Mouse (Mus musculus) urinary bladder, postnatal 14 days (tissue): ENCODE measurements around the gene Irf2bpl.

Experiments
- DNase-seq: peaks from one replicate; pipeline ENCODE4 v3.0.0; 2021; ENCODE audit warnings: low spot score

Irf2bpl gene

GRCm38 (mm10) chr12:86884197-86885058 is at the start of gene Irf2bpl:
Irf2bpl (minus strand) TSS chr12:86884798.
- DNase-seq = peak; percentile 100

DNA sequence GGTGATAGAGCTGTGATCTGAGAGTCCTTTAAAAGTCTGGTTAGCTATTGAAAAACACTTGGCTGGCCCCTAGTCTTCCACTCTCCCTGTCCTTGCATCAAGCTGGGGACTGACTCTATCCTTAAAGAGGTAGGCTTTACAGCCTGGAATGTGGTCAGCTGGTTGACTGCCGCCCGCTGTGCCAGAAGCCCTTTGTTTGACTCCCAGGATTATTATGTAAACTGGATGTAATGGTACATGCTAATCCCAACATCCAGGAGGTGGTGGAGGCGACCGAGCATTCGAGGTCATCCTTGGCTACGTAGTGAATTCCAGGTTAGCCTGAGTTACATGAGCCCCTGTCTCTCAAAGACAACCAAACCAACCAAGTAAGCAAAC is 48.0 kb upstream of the Irf2bpl start:
- peak; percentile 62 for DNase-seq

GRCm38 (mm10) chr12:86931919-86932574 is 47.4 kb upstream of the Irf2bpl start:
- DNase-seq = peak; percentile 82

DNA sequence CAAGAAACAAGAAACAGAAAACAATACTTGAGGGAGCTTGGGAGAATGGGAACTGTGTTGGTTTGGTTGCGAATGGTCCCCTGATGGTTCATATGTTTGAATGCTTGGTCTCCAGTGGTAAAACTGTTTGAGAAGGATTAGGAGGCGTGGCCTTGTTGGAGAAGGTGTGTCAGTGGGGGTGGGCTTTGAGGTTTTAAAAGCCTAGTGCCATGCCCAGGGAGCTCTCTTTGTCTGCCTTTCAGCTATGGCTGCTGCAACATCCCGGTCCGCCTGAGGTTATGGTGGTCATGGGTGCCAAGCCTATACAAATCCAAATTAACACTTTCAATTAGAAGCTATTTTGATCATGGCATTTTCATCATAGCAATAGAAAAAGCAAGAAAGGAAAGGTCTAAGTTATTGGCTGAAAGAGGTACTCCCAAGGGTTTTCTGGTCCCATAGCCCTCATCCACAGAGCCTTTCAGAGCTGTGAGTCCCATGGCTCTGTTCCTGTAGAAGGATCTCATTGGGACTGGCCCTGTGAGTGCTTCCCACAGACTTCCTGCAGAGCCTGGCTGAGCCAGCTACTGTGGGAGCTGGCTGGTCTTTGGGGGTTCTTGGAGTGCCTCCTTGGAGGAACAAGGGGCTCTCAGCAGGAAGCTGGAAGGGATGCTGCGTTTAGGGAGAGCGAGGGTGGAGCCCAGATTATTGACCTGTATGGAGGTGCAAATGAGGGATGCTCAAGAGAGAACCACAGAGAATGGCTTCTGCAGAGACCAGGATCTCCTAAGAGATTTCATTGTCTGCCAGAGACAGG is 46.5 kb upstream of the Irf2bpl start:
- no peak for DNase-seq

DNA sequence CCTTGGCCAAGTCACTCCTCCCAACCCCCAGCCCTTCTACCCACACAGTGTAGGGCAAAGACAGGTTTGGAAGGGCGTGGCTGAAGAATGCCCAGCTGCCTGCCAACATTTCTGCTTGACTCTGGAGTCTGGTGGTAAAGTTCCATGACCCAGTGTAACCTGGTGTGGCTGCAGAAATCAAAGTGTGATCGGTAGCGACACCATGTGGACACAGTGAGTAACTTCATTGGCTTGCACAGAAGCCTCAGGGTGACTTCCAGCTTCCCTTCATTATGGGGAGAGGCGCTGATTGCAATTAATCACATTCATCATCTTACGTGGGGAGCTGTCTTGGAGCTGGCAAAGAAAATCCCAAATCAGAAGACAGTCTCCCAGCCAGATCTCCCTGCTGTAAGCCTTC is 39.2 kb upstream of the Irf2bpl start:
- DNase-seq = peak; percentile 79

- no peak for DNase-seq
Observed at GRCm38 (mm10) chr12:86918983-86919722, 34.6 kb upstream of the Irf2bpl start.

DNA sequence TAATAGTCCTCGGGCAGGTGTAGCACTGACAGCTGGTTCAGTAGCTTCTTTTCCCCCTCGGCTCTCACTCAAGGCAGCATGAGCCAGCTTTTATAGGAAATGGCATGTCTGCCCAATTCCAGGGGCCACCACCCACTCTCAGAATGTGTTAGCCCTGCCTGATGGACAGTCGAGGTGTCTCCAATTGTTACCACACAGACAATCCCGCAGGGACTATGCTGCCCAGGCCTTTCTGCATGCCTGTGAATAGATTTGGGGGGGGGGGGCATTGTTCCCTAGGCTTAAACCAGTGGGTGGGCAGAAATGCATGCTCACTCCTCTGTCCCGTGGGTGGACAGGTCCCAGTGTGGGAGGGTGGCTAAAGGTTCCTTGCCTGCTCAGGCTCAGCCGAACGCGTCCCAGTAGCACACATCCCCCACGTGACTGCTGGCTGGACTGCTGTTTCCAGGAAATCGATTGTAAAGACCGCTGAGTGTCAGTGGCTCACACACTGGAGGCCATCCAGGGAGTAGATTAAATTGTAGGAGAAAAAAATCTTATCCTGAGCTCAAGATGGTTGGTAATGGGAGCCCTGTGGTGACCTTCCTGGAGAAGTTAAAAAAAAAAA is 33.9 kb upstream of the Irf2bpl start:
- peak; percentile 38 for DNase-seq

- no peak for DNase-seq
Observed at GRCm38 (mm10) chr12:86916796-86917573, 32.4 kb upstream of the Irf2bpl start.

DNA sequence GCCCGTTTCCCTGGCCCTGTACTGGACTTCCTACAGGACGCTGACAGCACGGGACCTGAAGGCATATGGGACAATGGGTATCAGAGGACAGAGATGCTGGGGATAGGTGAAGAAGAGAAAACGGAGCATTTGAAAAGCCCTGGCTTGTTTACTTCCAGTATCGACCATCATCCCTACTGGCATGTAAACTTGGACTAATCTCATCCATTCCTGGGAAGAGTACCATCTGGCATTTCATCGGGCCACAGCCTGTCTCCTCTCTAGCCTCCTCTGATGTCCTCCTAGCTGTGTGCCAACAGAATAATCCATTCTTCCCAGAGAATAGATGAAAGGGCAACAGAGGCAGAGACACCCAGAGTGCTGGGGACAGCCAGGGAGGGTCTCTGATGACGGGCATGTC is 31.0 kb upstream of the Irf2bpl start:
- DNase-seq = no peak

GRCm38 (mm10) chr12:86914756-86915155 is 30.2 kb upstream of the Irf2bpl start:
- no peak for DNase-seq

- DNase-seq = no peak
Observed at GRCm38 (mm10) chr12:86914351-86914750, 29.8 kb upstream of the Irf2bpl start.

DNA sequence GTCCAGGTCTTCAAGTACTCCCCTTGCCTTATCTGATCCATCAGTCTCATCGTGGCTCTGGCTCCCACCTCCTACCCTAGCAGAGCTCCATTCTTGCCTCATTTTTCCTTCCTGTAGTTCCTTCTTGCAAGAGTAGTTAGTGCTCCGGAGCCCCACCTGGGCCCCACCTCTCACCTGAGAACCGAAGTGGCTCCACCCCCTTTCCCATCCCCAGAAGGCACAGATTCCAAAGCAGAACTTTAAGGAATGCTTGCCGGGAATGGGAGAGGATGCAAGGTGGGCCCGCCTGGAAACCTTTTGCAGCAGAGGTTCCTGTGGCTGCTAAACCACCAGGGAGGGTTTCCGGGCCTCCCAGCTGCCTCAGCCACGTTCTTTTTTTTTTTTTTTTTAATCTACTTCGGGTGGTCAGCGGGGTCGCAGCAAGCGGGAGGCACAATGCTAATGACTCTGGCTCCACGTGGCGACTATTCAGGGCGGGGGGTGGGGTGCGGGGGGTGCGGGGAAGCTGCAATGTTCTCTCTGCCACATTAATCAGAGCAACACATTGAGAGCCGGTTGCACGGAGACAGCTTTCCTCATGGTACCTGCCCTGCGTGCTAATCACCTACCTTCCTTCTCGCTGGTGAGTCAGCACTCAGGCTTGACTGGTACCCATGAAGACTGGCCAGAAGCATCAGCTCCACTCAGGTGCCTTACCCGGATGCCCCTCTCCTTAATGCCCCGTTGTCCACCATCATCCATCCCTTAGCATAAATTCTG is 27.9 kb upstream of the Irf2bpl start:
- DNase-seq = no peak

- no peak for DNase-seq
Observed at GRCm38 (mm10) chr12:86911482-86911931, 26.9 kb upstream of the Irf2bpl start.

- peak; percentile 87 for DNase-seq
Observed at GRCm38 (mm10) chr12:86906395-86906794, 21.8 kb upstream of the Irf2bpl start.

DNA sequence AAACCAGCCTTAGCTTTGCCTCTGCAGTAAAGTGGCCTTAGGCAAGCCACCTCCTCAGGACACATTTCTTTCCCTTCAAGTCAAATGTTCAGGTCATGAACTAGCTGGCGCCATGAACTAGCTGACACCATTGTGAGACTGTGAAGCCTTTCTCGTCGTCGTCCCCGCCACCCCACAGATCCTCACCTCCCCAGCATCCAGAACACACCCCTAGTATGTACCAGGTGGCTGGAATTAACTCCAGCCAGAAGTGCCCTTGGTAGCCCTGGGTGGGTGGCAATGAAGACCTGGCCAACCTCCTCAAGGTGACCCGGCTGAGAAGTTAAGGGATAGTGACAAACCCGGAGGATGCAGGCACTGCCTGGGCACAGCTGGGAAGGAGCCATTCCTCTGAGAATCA is 21.3 kb upstream of the Irf2bpl start:
- no peak for DNase-seq

DNA sequence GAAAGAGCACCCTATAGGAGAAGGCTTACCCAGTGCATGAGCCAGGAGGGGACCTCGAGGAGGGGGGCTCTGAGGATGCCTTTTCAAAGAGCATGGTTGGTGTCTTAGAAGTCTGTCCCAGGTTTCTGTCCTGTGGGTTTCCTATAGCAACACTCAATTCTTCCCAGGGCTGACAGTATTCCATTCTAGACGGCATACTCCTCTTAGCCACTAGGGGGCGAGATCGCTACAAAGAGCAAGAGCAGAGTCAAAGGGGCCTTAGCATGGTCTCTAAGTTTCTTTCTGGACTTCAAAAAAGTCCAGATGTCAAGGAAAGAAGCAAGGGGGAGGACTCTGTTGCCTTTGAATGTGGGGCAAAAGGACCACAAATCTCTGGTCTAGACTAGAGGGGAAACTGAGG is 20.6 kb upstream of the Irf2bpl start:
- DNase-seq = peak; percentile 69

DNA sequence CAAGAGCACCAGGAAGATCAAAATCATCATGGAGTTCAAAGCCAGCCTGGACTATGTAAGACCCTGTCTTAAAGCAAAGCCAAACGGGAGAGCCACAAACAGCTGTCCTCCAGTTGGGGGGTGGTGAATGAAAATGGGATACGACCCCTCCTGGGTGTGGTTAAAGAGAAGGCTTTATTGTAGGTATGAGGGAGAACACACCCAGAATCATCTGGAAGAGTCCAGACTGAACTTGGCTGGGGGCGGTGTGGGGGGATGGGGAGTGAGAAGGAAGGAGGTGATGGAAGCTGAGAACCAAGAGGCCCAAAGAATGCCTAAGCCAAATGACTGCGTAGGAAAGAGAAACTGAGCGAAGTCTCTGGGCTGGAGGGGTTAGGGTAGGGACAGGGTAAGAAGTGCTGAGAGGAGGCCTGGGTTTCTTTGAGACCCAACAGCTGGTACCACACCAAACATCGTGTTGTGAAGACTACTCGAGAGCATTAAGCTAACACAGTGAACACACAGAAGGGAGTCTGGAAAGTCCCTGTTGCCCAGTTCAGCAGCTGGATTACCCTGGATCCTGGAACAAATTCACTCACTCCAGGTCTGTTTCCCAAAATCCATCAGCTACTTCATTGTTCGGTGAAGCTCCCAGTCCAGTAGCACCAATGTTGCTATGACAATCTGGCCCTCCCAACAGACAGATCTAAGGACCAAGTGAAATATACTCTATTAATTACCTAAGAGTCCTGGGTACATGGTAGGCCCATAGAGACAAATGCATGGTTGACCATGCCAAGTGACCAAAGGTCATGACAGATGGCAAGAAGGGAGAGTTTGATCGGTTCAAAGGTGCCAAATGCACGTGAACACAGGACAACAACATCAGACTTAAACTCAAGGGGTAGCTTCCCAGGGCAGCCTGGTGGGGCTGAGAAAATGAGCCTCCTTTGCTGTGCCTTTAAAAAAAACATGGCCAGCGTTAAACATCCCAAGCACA is 19.5 kb upstream of the Irf2bpl start:
- no peak for DNase-seq

DNA sequence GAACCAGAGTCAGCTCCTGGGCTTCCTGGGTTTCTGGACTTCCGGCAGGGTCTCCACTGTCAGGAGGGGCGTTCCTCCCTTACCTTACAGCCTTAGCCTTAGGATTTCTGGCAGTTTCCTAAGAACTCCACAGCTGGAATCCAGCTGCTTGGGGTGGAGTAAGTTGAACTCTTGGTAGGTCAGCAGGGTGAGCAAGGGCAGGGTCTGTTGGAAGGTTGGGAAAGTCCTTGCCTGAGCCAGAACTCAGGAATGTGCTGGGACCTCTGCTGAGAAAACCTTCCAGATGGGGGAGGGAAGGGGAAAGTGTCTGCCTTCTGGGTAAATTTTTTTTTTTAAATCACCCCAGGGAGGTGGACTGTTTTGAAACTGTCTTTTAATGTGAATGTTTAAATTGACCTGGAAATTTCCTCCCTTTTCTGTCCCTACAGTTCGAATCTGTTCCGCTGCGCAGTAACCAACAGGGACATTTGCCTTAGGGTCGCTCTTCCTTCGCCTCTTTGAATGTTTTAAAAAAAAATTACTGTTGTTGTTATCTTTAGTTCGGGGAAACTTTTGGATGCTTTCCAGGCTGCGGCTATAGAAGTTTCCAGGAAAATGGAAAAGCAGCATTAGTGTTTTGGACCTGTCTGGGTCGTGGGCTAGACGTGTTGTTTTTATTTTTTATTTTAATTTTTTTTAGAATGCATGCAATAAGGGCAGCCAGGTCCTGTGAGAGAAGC is 15.0 kb upstream of the Irf2bpl start:
- peak; percentile 67 for DNase-seq
